Mouse (Mus musculus) G1E (cell line): ENCODE measurements around the gene Clec11a. TPM values are rescaled to one million over a fixed set of nuclear protein-coding genes. Genes with fewer than 3 reads are reported as not detected.
"Not testable (repeated sequence)": the region's sequence is repeated elsewhere in the genome, so short reads cannot be mapped to it uniquely, and the experiment has no call there.

ENCODE experiments used
- ATAC-seq: 2 replicates; pipeline ENCODE4 v1.8.0; 2016; ENCODE audit warnings: mild to moderate bottlenecking; ENCODE audit not compliant: insufficient number of reproducible peaks, poor library complexity, low FRiP score, severe bottlenecking; ENCODE audit errors: extremely low read depth
- DNase-seq: peaks from one replicate; pipeline ENCODE4 v3.0.0; 2012; ENCODE audit warnings: low spot score
- H3K27me3 ChIP-seq: 2 replicates; pipeline ENCODE4 v1.6.1; 2012; ENCODE audit warnings: mild to moderate bottlenecking, low read length, inconsistent platforms; ENCODE audit not compliant: insufficient read depth
- H3K36me3 ChIP-seq: replicated peaks from 2 replicates; pipeline ENCODE3; 2012; ENCODE audit warnings: mild to moderate bottlenecking, inconsistent platforms
- H3K4me1 ChIP-seq: 2 replicates; pipeline ENCODE4 v1.6.1; 2012; ENCODE audit warnings: low read depth, low read length, inconsistent platforms, mixed read lengths; ENCODE audit not compliant: insufficient read depth
- H3K4me3 ChIP-seq: 2 replicates; pipeline ENCODE4 v1.5.1; 2012; ENCODE audit warnings: low read depth, mild to moderate bottlenecking, inconsistent platforms, low read length, moderate library complexity, mixed read lengths
- H3K9me3 ChIP-seq: replicated peaks from 2 replicates; pipeline ENCODE4 v1.6.1; 2012; ENCODE audit warnings: inconsistent platforms
- CTCF ChIP-seq: IDR thresholded peaks from 2 replicates; pipeline ENCODE4 v1.5.1; 2012; ENCODE audit warnings: low read depth, low read length, inconsistent platforms, mixed read lengths
- GATA1 ChIP-seq: IDR thresholded peaks from 2 replicates; pipeline ENCODE4 v1.6.1; 2012; ENCODE audit warnings: borderline replicate concordance, low read length, inconsistent platforms, mixed read lengths
- GATA2 ChIP-seq: IDR thresholded peaks from 2 replicates; pipeline ENCODE4 v1.6.1; 2012; ENCODE audit warnings: low read depth, low read length, inconsistent platforms, borderline replicate concordance
- POLR2AphosphoS5 ChIP-seq: IDR thresholded peaks from 2 replicates; pipeline ENCODE4 v1.6.1; 2012; ENCODE audit warnings: low read depth, low read length, inconsistent platforms; ENCODE audit not compliant: insufficient replicate concordance
- TAL1 ChIP-seq: conservative IDR thresholded peaks from 2 replicates; pipeline ENCODE4 v1.6.1; 2012; ENCODE audit warnings: low read depth, low read length, inconsistent platforms, mixed read lengths
- polyA plus RNA-seq: library from polyadenylated mRNA; stranded (reverse); fragments of >175 nt; gene quantifications from 2 replicates; pipeline ENCODE4 v1.2.3, GENCODE M21; 2012
- total RNA-seq, 2 experiments: library from RNA; stranded (forward) in 1 of 2; stranded (reverse) in 1 of 2; fragments of 200-1000 nt in 1 of 2; fragments of >200 nt in 1 of 2; fragmentation: Nextera tagmentation in 1 of 2; gene quantifications; 2 replicates each; pipeline ENCODE4 v1.2.3; 2014 to 2017

Gene Clec11a
- total and polyA plus RNA-seq, 3 experiments: 1.8 to 3.3 (median 3.1) TPM

GRCm38 (mm10) chr7:44304775-44305641, 1.7 kb downstream of the Clec11a start:
- peak; percentile 90 for ATAC-seq
- Histone ChIP-seq H3K27me3 (peaks cover 36% of the 10 kb centered on the region), H3K4me1 (peaks cover 27% of the 10 kb centered on the region)

GRCm38 (mm10) chr7:44304463-44304774, 2.3 kb downstream of the Clec11a start:
- H3K4me1 ChIP-seq: peaks cover 27% of the 10 kb centered on the region
- TF ChIP-seq TAL1: no peak
- TF ChIP-seq GATA2: no peak
- no peak for TF ChIP-seq CTCF
- no peak for TF ChIP-seq GATA1
- TF ChIP-seq POLR2AphosphoS5: no peak
- peak overlapping the region; percentile 87 for H3K4me3 ChIP-seq
- ATAC-seq (no peak), DNase-seq (peak; percentile 19)
- H3K9me3 ChIP-seq: no peaks in the 10 kb centered on the region
- peaks cover 7% of the 10 kb centered on the region for H3K36me3 ChIP-seq
- peaks cover 30% of the 10 kb centered on the region for H3K27me3 ChIP-seq

More at GRCm38 (mm10) chr7:44304775-44305641, 1.7 kb downstream of the Clec11a start:
- Histone ChIP-seq H3K9me3 (no peaks in the 10 kb centered on the region), H3K4me3 (peak overlapping the region; percentile 87), H3K36me3 (peaks cover 7% of the 10 kb centered on the region)
- TF ChIP-seq GATA2 (no peak), GATA1 (no peak), POLR2AphosphoS5 (no peak), CTCF (no peak), TAL1 (no peak)
- DNase-seq: peak; percentile 96

GRCm38 (mm10) chr7:44303346-44304340, 3.1 kb downstream of the Clec11a start:
- no peak for TF ChIP-seq POLR2AphosphoS5
- no peak for TF ChIP-seq CTCF
- no peak for TF ChIP-seq TAL1
- TF ChIP-seq GATA2: no peak
- no peak for TF ChIP-seq GATA1
- ATAC-seq (no peak), DNase-seq (no peak)
- Histone ChIP-seq H3K4me1 (peaks cover 27% of the 10 kb centered on the region), H3K9me3 (no peaks in the 10 kb centered on the region), H3K27me3 (peaks cover 22% of the 10 kb centered on the region), H3K4me3 (peak overlapping the region; percentile 87), H3K36me3 (peaks cover 7% of the 10 kb centered on the region)

GRCm38 (mm10) chr7:44297501-44297900, 9.2 kb downstream of the Clec11a start:
- H3K9me3 ChIP-seq, H3K36me3 ChIP-seq, DNase-seq, H3K4me1 ChIP-seq, H3K4me3 ChIP-seq, ATAC-seq: not testable (repeated sequence)
- peaks cover 16% of the 10 kb centered on the region for H3K27me3 ChIP-seq

- DNase-seq: no peak
- Histone ChIP-seq H3K4me1 (no peaks in the 10 kb centered on the region), H3K9me3 (no peaks in the 10 kb centered on the region), H3K27me3 (peaks cover 24% of the 10 kb centered on the region), H3K36me3 (no peaks in the 10 kb centered on the region), H3K4me3 (no peak overlapping the region)
- ATAC-seq: no peak
- no peak for TF ChIP-seq GATA2
- TF ChIP-seq GATA1: no peak
- TF ChIP-seq POLR2AphosphoS5: no peak
- no peak for TF ChIP-seq TAL1
- TF ChIP-seq CTCF: no peak
Observed at GRCm38 (mm10) chr7:44291418-44291817, 15.3 kb downstream of the Clec11a start.

- Histone ChIP-seq H3K4me3 (no peak overlapping the region), H3K27me3 (peaks cover 21% of the 10 kb centered on the region), H3K36me3 (no peaks in the 10 kb centered on the region), H3K9me3 (no peaks in the 10 kb centered on the region), H3K4me1 (no peaks in the 10 kb centered on the region)
- ATAC-seq (no peak), DNase-seq (no peak)
- TF ChIP-seq POLR2AphosphoS5 (no peak), CTCF (no peak), GATA2 (no peak), TAL1 (no peak), GATA1 (no peak)
Observed at GRCm38 (mm10) chr7:44290986-44291385, 15.7 kb downstream of the Clec11a start.
